Mouse (Mus musculus) heart, postnatal 0 days (tissue): ENCODE results near the gene Ercc1. TPM values are rescaled to one million over a fixed set of nuclear protein-coding genes. Genes with fewer than 3 reads are reported as not detected.

Source experiments
- ATAC-seq: fragments of 200-750 bp; cut with Nextera tagmentation; 2 replicates; pipeline ENCODE4 v1.8.0; 2017; ENCODE audit warnings: low read depth, moderate number of reproducible peaks, moderate library complexity; ENCODE audit not compliant: insufficient read depth
- DNase-seq: peaks from one replicate; pipeline ENCODE4 v3.0.0-alpha.2; 2016; ENCODE audit warnings: low spot score
- H3K27ac ChIP-seq: fragments of 300-500 bp; sonication (generic); 2 replicates; pipeline ENCODE4 v1.5.1; 2014; ENCODE audit warnings: low read depth, mild to moderate bottlenecking
- H3K27me3 ChIP-seq: fragments of 300-500 bp; sonication (generic); 2 replicates; pipeline ENCODE4 v1.6.1; 2014; ENCODE audit warnings: low read length, mixed read lengths; ENCODE audit not compliant: control insufficient read depth, insufficient read depth
- H3K36me3 ChIP-seq: fragments of 300-500 bp; sonication (generic); replicated peaks from 2 replicates; pipeline ENCODE4 v1.6.1; 2014; ENCODE audit warnings: low read length, mixed read lengths; ENCODE audit not compliant: control insufficient read depth, insufficient read depth
- H3K4me1 ChIP-seq: fragments of 300-500 bp; sonication (generic); 2 replicates; pipeline ENCODE4 v1.6.1; 2014; ENCODE audit warnings: antibody characterized with exemption; ENCODE audit not compliant: control insufficient read depth, insufficient read depth
- H3K4me2 ChIP-seq: fragments of 300-500 bp; sonication (generic); 2 replicates; pipeline ENCODE4 v1.6.1; 2014; ENCODE audit warnings: low read depth, mild to moderate bottlenecking, low read length, moderate library complexity
- H3K4me3 ChIP-seq: fragments of 300-500 bp; sonication (generic); 2 replicates; pipeline ENCODE4 v1.5.1; 2014; ENCODE audit warnings: low read depth, low read length
- H3K9ac ChIP-seq: fragments of 300-500 bp; sonication (generic); replicated peaks from 2 replicates; pipeline ENCODE4 v1.6.1; 2014; ENCODE audit warnings: low read depth, low read length, mixed read lengths
- H3K9me3 ChIP-seq: fragments of 300-500 bp; sonication (generic); replicated peaks from 2 replicates; pipeline ENCODE4 v1.6.1; 2016; ENCODE audit warnings: low read length; ENCODE audit not compliant: control insufficient read depth
- CTCF ChIP-seq: IDR thresholded peaks from 2 replicates; pipeline ENCODE4 v1.5.1; 2016; ENCODE audit warnings: antibody characterized with exemption, control low read depth, low read depth
- EP300 ChIP-seq: IDR thresholded peaks from 2 replicates; pipeline ENCODE4 v1.6.1; 2016; ENCODE audit warnings: antibody characterized with exemption, low read depth
- WGBS: fragments of 180-500 bp; shearing (Covaris S2); extraction: QIAGEN DNeasy Blood & Tissue Kit; methylation state at CpG from one replicate; pipeline ENCODE4 v1.1.7; 2014; 5-methylcytosine and 5-hydroxymethylcytosine counted together
- microRNA counts: library from miRNA; unstranded; fragments of <30 nt; microRNA quantifications from one replicate; lab custom pipeline; 2015
- microRNA-seq: library from miRNA; unstranded; fragments of <30 nt; microRNA quantifications from one replicate; pipeline ENCODE4, GENCODE M21; 2016
- polyA plus RNA-seq: library from polyadenylated mRNA; unstranded; fragments of >200 nt; fragmentation: Nextera tagmentation; extraction: Ambion mirVana; gene quantifications from 2 replicates; pipeline ENCODE4 v1.2.1, GENCODE M21; 2015
- total RNA-seq: library from RNA; depleted of rRNA; stranded (reverse); fragments of >200 nt; gene quantifications from 2 replicates; pipeline ENCODE4 v1.2.3, GENCODE M21; 2014; ENCODE audit warnings: low replicate concordance; rRNA removed

Gene Ercc1
- total and polyA plus RNA-seq, 2 experiments from 2014 or later, result 26.2 to 55.2 TPM

DNA sequence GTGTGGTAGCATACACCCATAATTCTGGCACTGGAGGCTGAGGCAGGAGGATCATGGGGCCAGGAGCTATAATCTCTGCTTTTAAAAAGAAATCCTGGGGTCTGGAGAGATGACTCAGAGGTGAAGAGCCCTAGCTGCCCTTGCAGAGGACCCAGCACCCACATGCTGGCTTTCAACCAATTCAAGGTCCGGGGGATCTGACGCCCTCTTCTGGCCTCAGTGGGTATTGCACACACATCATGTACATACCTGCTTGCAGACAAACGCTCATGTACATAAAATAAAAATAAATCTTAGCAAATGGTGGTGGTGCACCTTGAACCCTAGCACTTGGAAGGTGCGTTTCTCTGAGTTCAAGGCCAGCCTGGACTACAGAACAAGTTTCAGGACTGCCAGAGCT is 56.4 kb downstream of the Ercc1 start:
- peaks cover 5% of the 10 kb centered on the region; the same call in 1 of the 2 replicates for H3K9me3 ChIP-seq
- no peak for DNase-seq
- no peaks in the 10 kb centered on the region for H3K36me3 ChIP-seq
- no peak overlapping the region for H3K27ac ChIP-seq
- ATAC-seq, result no peak
- WGBS, result 81% methylated on average over 4 of the region's 4 CpGs
- H3K27me3 ChIP-seq, result peaks cover 38% of the 10 kb centered on the region
- H3K4me1 ChIP-seq, result 0 out of 2 replicates have a peak, but pooled peaks cover 5% of the 10 kb centered on the region
- no peak overlapping the region for H3K4me3 ChIP-seq
- TF ChIP-seq CTCF (no peak), EP300 (no peak)
- H3K4me2 ChIP-seq, result no peak overlapping the region
- H3K9ac ChIP-seq, result no peak overlapping the region

GRCm38 (mm10) chr7:19402535-19403112 is 58.0 kb downstream of the Ercc1 start:
- H3K27ac ChIP-seq, result no peak overlapping the region
- TF ChIP-seq CTCF (no peak), EP300 (no peak)
- H3K9me3 ChIP-seq, result peaks cover 5% of the 10 kb centered on the region; the same call in 1 of the 2 replicates
- 81% methylated on average over 9 of the region's 9 CpGs for WGBS
- ATAC-seq (no peak), DNase-seq (no peak)
- no peak overlapping the region for H3K9ac ChIP-seq
- no peaks in the 10 kb centered on the region for H3K36me3 ChIP-seq
- H3K4me2 ChIP-seq, result no peak overlapping the region
- H3K4me1 ChIP-seq, result 0 out of 2 replicates have a peak, but pooled peaks cover 5% of the 10 kb centered on the region
- H3K27me3 ChIP-seq, result peaks cover 38% of the 10 kb centered on the region
- no peak overlapping the region for H3K4me3 ChIP-seq

GRCm38 (mm10) chr7:19403731-19404296 is 59.2 kb downstream of the Ercc1 start, which contains the start of gene Klc3:
Gene Klc3 (minus strand): TSS chr7:19404104.
- Histone ChIP-seq H3K36me3 (no peaks in the 10 kb centered on the region), H3K4me2 (peak within 1 kb of the TSS; percentile 96), H3K4me3 (peak within 1 kb of the TSS; percentile 64), H3K27me3 (peaks cover 38% of the 10 kb centered on the region), H3K9me3 (peaks cover 5% of the 10 kb centered on the region; the same call in 1 of the 2 replicates), H3K9ac (peak within 1 kb of the TSS; percentile 53), H3K27ac (no peak within 1 kb of the TSS), H3K4me1 (0 out of 2 replicates have a peak, but pooled peaks cover 5% of the 10 kb centered on the region)
- ATAC-seq, result no peak
- DNase-seq, result no peak
- TF ChIP-seq EP300 (no peak), CTCF (no peak)
- under 1% methylated on average over 60 of the region's 62 CpGs for WGBS

GRCm38 (mm10) chr7:19404476-19404875 is 59.9 kb downstream of the Ercc1 start, which contains the start of gene Ckm:
Gene Ckm (plus strand): TSS chr7:19404776.
- H3K4me2 ChIP-seq, result peak within 1 kb of the TSS; percentile 96
- H3K9ac ChIP-seq, result peak within 1 kb of the TSS; percentile 53
- peaks cover 5% of the 10 kb centered on the region; the same call in 1 of the 2 replicates for H3K9me3 ChIP-seq
- 54% methylated on average over 7 of the region's 7 CpGs for WGBS
- TF ChIP-seq CTCF, result no peak
- TF ChIP-seq EP300, result no peak
- no peak within 1 kb of the TSS for H3K27ac ChIP-seq
- 0 out of 2 replicates have a peak, but pooled peaks cover 5% of the 10 kb centered on the region for H3K4me1 ChIP-seq
- H3K27me3 ChIP-seq, result peaks cover 34% of the 10 kb centered on the region
- DNase-seq (no peak), ATAC-seq (no peak)
- H3K36me3 ChIP-seq, result no peaks in the 10 kb centered on the region
- peak within 1 kb of the TSS; percentile 64 for H3K4me3 ChIP-seq

DNA sequence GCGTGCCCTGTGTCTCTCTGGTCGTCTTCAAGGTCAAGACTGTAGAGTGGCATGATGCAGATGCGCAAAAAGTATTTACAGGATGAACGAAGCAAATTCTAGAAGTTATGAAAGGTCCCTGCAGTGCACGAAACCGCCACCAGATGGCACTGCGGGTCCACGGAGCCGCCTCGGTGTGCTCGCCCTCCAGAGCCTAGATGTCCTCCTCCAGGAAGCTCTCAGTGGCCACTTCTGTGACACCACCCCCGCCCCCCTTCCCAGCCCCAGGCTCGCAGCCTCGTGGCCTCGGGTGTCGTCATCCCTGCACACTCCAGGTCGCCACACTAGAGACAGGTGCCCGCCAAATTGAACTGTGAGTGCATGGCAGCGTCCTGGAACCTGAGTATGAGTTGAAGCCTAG is 60.8 kb downstream of the Ercc1 start:
- DNase-seq, result peak; percentile 83
- Histone ChIP-seq H3K4me1 (peaks cover 10% of the 10 kb centered on the region; the same call in 1 of the 2 replicates), H3K27ac (no peak overlapping the region), H3K4me3 (no peak overlapping the region), H3K27me3 (peaks cover 33% of the 10 kb centered on the region), H3K36me3 (no peaks in the 10 kb centered on the region), H3K4me2 (peak overlapping the region; percentile 18; the same call in 1 of the 2 replicates), H3K9me3 (peaks cover 5% of the 10 kb centered on the region; the same call in 1 of the 2 replicates), H3K9ac (no peak overlapping the region)
- 5% methylated on average over 19 of the region's 19 CpGs for WGBS
- ATAC-seq, result peak; percentile 30; the same call in 1 of the 2 replicates
- TF ChIP-seq EP300 (no peak), CTCF (peak; percentile 92)

MicroRNA genes within 50 kb of the gene (microRNA counts, 519-probe panel; counts per million panel counts)
- not detected for microRNA mmu-miR-343 (lab: Ali Mortazavi, UCI)

Small RNAs within 50 kb of the gene (microRNA-seq; reads per million reads assigned to microRNA genes)
- gene Mir343, result not detected

Other genes starting within 250 kb of the Ercc1 start
- gene Gm4969, start 226.4 kb upstream of the Ercc1 start, total RNA-seq, result 0.19 and 0.69 TPM in 2 replicates
- gene Gm4969, start 226.4 kb upstream of the Ercc1 start, polyA plus RNA-seq, result 0.21 and 0.38 TPM in 2 replicates
- 13.1 and 13.2 TPM in 2 replicates for gene Fbxo46, start 224.9 kb upstream of the Ercc1 start, total RNA-seq
- gene Fbxo46, start 224.9 kb upstream of the Ercc1 start, polyA plus RNA-seq, result 4.9 and 6.2 TPM in 2 replicates
- 4.4 and 4.9 TPM in 2 replicates for gene Qpctl, start 195.5 kb upstream of the Ercc1 start, total RNA-seq
- gene Qpctl, start 195.5 kb upstream of the Ercc1 start, polyA plus RNA-seq, result 7.3 and 7.9 TPM in 2 replicates
- gene Snrpd2, start 195.1 kb upstream of the Ercc1 start, total RNA-seq, result 43.5 and 45.6 TPM in 2 replicates
- 84.9 and 89.8 TPM in 2 replicates for gene Snrpd2, start 195.1 kb upstream of the Ercc1 start, polyA plus RNA-seq
- gene Gipr, start 178.7 kb upstream of the Ercc1 start, total RNA-seq, result 24.9 and 27.6 TPM in 2 replicates
- 5.4 and 7.0 TPM in 2 replicates for gene Gipr, start 178.7 kb upstream of the Ercc1 start, polyA plus RNA-seq
- 34.8 and 58.9 TPM in 2 replicates for gene Eml2, start 168.4 kb upstream of the Ercc1 start, total RNA-seq
- 23.7 and 26.8 TPM in 2 replicates for gene Eml2, start 168.4 kb upstream of the Ercc1 start, polyA plus RNA-seq
- gene Gpr4, start 132.2 kb upstream of the Ercc1 start, total RNA-seq, result 3.5 and 10.6 TPM in 2 replicates
- gene Gpr4, start 132.2 kb upstream of the Ercc1 start, polyA plus RNA-seq, result 3.6 TPM in 2 replicates
- 52.9 and 56.4 TPM in 2 replicates for gene Opa3, start 116.4 kb upstream of the Ercc1 start, total RNA-seq
- gene Opa3, start 116.4 kb upstream of the Ercc1 start, polyA plus RNA-seq, result 37.6 and 40.5 TPM in 2 replicates
- gene Vasp, start 73.0 kb upstream of the Ercc1 start, total RNA-seq, result 115 and 127 TPM in 2 replicates
- 67.7 and 72.2 TPM in 2 replicates for gene Vasp, start 73.0 kb upstream of the Ercc1 start, polyA plus RNA-seq
- gene Ppm1n, start 64.7 kb upstream of the Ercc1 start, total RNA-seq, result not detected in 2 replicates
- 0.47 and 0.56 TPM in 2 replicates for gene Ppm1n, start 64.7 kb upstream of the Ercc1 start, polyA plus RNA-seq
- gene Rtn2, start 62.2 kb upstream of the Ercc1 start, total RNA-seq, result 80.7 and 108 TPM in 2 replicates
- 51.7 and 53.6 TPM in 2 replicates for gene Rtn2, start 62.2 kb upstream of the Ercc1 start, polyA plus RNA-seq
- gene Fosb, start 34.7 kb upstream of the Ercc1 start, total RNA-seq, result 0.39 and 0.80 TPM in 2 replicates
- 0.05 and 0.10 TPM in 2 replicates for gene Fosb, start 34.7 kb upstream of the Ercc1 start, polyA plus RNA-seq
- gene Cd3eap, start 14.7 kb downstream of the Ercc1 start, total RNA-seq, result 1.9 and 3.2 TPM in 2 replicates
- gene Cd3eap, start 14.7 kb downstream of the Ercc1 start, polyA plus RNA-seq, result 11.1 and 11.7 TPM in 2 replicates
- 11.8 and 13.5 TPM in 2 replicates for gene Ppp1r13l, start 15.0 kb downstream of the Ercc1 start, total RNA-seq
- 12.0 and 14.0 TPM in 2 replicates for gene Ppp1r13l, start 15.0 kb downstream of the Ercc1 start, polyA plus RNA-seq
- 20.4 and 30.8 TPM in 2 replicates for gene Ercc2, start 37.2 kb downstream of the Ercc1 start, total RNA-seq
- gene Ercc2, start 37.2 kb downstream of the Ercc1 start, polyA plus RNA-seq, result 4.9 and 6.0 TPM in 2 replicates
- gene Klc3, start 59.3 kb downstream of the Ercc1 start, total RNA-seq, result 0.31 TPM in 1 of 2 replicates, not detected in the other
- gene Klc3, start 59.3 kb downstream of the Ercc1 start, polyA plus RNA-seq, result 0.72 and 0.99 TPM in 2 replicates
- gene Ckm, start 60.0 kb downstream of the Ercc1 start, total RNA-seq, result 4,715 and 5,632 TPM in 2 replicates
- gene Ckm, start 60.0 kb downstream of the Ercc1 start, polyA plus RNA-seq, result 4,516 and 4,665 TPM in 2 replicates
- 16.0 and 26.4 TPM in 2 replicates for gene Mark4, start 114.0 kb downstream of the Ercc1 start, total RNA-seq
- 5.5 and 5.6 TPM in 2 replicates for gene Mark4, start 114.0 kb downstream of the Ercc1 start, polyA plus RNA-seq
- gene Exoc3l2, start 118.6 kb downstream of the Ercc1 start, total RNA-seq, result 1.9 and 3.5 TPM in 2 replicates
- 0.49 and 0.62 TPM in 2 replicates for gene Exoc3l2, start 118.6 kb downstream of the Ercc1 start, polyA plus RNA-seq
- gene Bloc1s3, start 163.6 kb downstream of the Ercc1 start, total RNA-seq, result 9.3 and 11.9 TPM in 2 replicates
- 1.2 TPM in 2 replicates for gene Bloc1s3, start 163.6 kb downstream of the Ercc1 start, polyA plus RNA-seq
- 65.1 and 84.9 TPM in 2 replicates for gene Trappc6a, start 163.6 kb downstream of the Ercc1 start, total RNA-seq
- gene Trappc6a, start 163.6 kb downstream of the Ercc1 start, polyA plus RNA-seq, result 79.5 and 83.3 TPM in 2 replicates
- not detected in 2 replicates for gene Nkpd1, start 173.1 kb downstream of the Ercc1 start, total RNA-seq
- gene Nkpd1, start 173.1 kb downstream of the Ercc1 start, polyA plus RNA-seq, result not detected in 2 replicates
- 40.6 and 53.3 TPM in 2 replicates for gene Ppp1r37, start 218.3 kb downstream of the Ercc1 start, total RNA-seq
- gene Ppp1r37, start 218.3 kb downstream of the Ercc1 start, polyA plus RNA-seq, result 11.4 and 12.6 TPM in 2 replicates
- gene Zfp296, start 232.5 kb downstream of the Ercc1 start, total RNA-seq, result 0.12 and 3.6 TPM in 2 replicates
- 0.12 and 0.15 TPM in 2 replicates for gene Zfp296, start 232.5 kb downstream of the Ercc1 start, polyA plus RNA-seq
- 63.2 and 67.3 TPM in 2 replicates for gene Gemin7, start 232.8 kb downstream of the Ercc1 start, total RNA-seq
- 114 and 115 TPM in 2 replicates for gene Gemin7, start 232.8 kb downstream of the Ercc1 start, polyA plus RNA-seq